Mouse (Mus musculus) midbrain, embryonic 10.5 days (tissue): ENCODE measurements around the gene Vps51. TPM values are rescaled to one million over a fixed set of nuclear protein-coding genes. Genes with fewer than 3 reads are reported as not detected.

ENCODE experiments used
- DNase-seq: peaks from one replicate; pipeline ENCODE4 v3.0.0-alpha.2; 2017; ENCODE audit warnings: low spot score
- H3K27ac ChIP-seq: fragments of 300-500 bp; sonication (generic); replicated peaks from 2 replicates; pipeline ENCODE4 v1.5.1; 2016; ENCODE audit warnings: mild to moderate bottlenecking
- H3K27me3 ChIP-seq: fragments of 300-500 bp; sonication (generic); 2 replicates; pipeline ENCODE4 v1.6.1; 2016; ENCODE audit warnings: low read depth, mild to moderate bottlenecking; ENCODE audit not compliant: poor library complexity, severe bottlenecking
- H3K36me3 ChIP-seq: fragments of 300-500 bp; sonication (generic); 2 replicates; pipeline ENCODE4 v1.6.1; 2016; ENCODE audit warnings: mild to moderate bottlenecking, moderate library complexity
- H3K4me1 ChIP-seq: fragments of 300-500 bp; sonication (generic); 2 replicates; pipeline ENCODE4 v1.6.1; 2016
- H3K4me3 ChIP-seq: fragments of 300-500 bp; sonication (generic); 2 replicates; pipeline ENCODE4 v1.5.1; 2016; ENCODE audit warnings: mild to moderate bottlenecking, moderate library complexity
- H3K9me3 ChIP-seq: fragments of 300-500 bp; sonication (generic); replicated peaks from 2 replicates; pipeline ENCODE4 v1.6.1; 2016; ENCODE audit warnings: mild to moderate bottlenecking
- WGBS: fragments of 180-500 bp; shearing (Covaris S2); methylation state at CpG from one replicate; pipeline ENCODE4 v1.1.7; 2016; 5-methylcytosine and 5-hydroxymethylcytosine counted together
- polyA plus RNA-seq: library from polyadenylated mRNA; unstranded; fragments of >200 nt; fragmentation: Nextera tagmentation; extraction: Ambion mirVana; gene quantifications from 2 replicates; pipeline ENCODE4 v1.2.1, GENCODE M21; 2016

Gene Vps51
- polyA plus RNA-seq, 1 experiment from 2014 or later: 68.0 TPM

DNA sequence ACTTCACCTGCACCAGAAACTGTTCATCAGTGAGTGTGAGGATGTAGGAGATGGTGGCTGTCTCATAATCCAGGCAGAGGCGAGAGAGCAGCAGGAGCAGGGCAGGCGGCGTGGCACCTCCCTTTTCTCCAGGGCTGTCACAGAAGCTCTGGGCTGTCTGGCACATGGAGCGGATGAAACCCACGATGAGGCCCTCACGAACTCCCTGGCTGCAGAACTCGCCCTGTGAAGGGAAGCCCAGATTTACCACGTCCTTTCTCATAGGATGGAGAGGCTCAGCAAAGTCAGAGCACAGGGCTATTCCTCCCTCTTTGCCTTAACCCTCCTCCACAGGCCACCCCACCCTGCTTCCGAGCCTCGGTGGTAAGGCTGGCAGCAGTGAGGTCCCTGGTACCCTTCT lies 7.2 kb downstream of the Vps51 start:
- H3K36me3 ChIP-seq: peaks cover 56% of the 10 kb centered on the region
- H3K9me3 ChIP-seq: no peaks in the 10 kb centered on the region
- no peak overlapping the region for H3K27ac ChIP-seq
- DNase-seq: no peak
- H3K4me3 ChIP-seq: no peak overlapping the region
- peaks cover 28% of the 10 kb centered on the region for H3K4me1 ChIP-seq
- WGBS: 93% methylated on average over 10 of the region's 10 CpGs
- H3K27me3 ChIP-seq: no peaks in the 10 kb centered on the region

DNA sequence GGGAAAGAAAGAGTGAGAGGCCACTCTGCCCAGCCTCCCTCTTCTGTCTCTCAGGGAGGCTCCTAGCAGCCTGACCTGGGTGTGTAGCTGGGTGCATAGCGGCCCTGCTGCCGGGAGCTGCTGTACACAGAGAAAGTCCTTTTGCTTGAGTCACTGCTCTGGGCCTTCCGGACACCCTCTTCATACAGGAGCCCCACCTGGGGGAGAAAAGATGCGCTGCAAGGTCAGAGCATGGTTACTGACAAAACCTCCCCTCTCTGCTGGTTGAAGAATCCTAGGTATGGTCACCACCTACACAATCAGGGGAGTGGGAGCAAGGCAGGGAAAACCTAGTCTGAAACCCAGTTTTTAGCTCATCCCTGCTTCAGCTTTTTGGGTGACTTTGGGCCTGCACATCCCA lies 8.1 kb downstream of the Vps51 start:
- H3K27ac ChIP-seq: no peak overlapping the region
- no peaks in the 10 kb centered on the region for H3K27me3 ChIP-seq
- no peak overlapping the region; the same call in 1 of the 2 replicates for H3K4me3 ChIP-seq
- H3K36me3 ChIP-seq: peaks cover 48% of the 10 kb centered on the region
- H3K4me1 ChIP-seq: peaks cover 26% of the 10 kb centered on the region
- 83% methylated on average over 4 of the region's 4 CpGs for WGBS
- DNase-seq: no peak
- no peaks in the 10 kb centered on the region for H3K9me3 ChIP-seq

DNA sequence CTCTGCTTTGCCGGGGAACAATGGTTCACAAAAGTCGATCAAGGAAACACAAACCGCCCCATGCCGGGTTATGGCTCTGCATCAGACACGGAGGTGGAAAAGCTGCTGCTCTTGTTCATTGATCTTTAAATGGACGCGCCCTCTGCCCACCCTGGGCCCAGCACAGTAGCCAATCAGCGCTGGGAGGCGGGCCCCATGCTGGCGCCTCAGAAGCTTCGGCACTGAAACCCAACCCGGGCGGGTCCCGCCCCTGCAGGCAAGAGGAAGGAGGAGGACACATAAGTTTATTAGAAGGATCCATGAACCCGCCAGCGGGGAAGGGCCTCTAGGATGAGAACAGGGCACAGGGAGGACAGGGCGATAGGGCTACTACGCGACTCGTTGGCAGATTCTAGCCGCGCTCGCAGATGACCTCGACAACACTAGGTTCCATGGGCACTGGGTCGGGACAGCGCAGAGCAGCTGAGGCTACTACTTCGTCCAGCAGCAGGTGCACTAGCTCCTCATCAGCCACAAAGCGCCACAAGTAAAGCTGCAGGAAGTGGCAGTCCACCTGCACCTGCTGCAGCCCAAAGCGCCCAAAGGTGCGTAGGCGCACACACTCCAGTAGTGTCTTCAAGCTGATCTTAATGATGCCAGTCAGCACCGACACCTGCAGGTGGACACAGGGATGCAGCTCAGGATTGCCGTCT lies 9.2 kb downstream of the Vps51 start, which contains the start of gene Tm7sf2:
Gene Tm7sf2 (minus strand): TSS at position 650 of the 692 bp plus-strand sequence.
- H3K9me3 ChIP-seq: no peaks in the 10 kb centered on the region
- peaks cover 33% of the 10 kb centered on the region for H3K4me1 ChIP-seq
- H3K27ac ChIP-seq: peak within 1 kb of the TSS; percentile 88
- H3K27me3 ChIP-seq: no peaks in the 10 kb centered on the region
- 8% methylated on average over 33 of the region's 33 CpGs for WGBS
- DNase-seq: peak; percentile 91
- peak within 1 kb of the TSS; percentile 73 for H3K4me3 ChIP-seq
- peaks cover 45% of the 10 kb centered on the region for H3K36me3 ChIP-seq

DNA sequence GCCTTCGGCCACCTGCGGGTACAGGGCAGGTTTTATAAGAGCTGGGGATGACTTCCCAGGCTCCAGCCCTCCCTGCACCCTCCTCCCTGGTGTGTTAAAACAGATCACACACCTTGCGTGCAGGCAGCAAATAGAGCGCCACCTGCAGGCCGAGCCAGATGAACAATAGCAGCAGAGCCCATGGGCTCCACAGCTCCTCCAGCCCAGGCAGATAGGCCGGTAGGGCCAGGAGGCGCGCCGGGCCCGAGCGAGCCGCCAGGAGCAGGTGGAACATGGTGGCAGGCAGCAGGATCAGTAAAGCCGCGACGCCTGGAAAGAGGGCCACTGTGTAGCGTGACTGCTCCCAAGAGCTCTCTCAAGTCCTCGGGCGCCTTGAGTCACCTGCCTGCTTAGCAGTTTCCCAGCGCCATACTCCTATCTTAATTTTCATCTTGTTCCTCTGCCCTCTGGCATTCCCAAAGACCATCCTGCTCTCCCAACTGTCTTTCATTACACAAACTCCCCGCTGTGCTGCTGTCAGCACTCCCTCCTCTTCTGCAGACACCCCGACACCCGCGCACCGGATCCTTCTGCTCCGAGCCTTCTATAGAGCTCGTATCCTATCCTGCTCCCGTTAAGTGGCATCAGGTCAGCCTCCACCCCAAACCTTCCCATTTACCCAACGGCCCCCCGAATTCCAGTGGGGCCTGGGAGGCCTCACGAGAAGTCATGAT lies 9.9 kb downstream of the Vps51 start:
- Histone ChIP-seq H3K4me3 (peak overlapping the region; percentile 73), H3K36me3 (peaks cover 45% of the 10 kb centered on the region), H3K27me3 (no peaks in the 10 kb centered on the region), H3K27ac (peak overlapping the region; percentile 88), H3K9me3 (no peaks in the 10 kb centered on the region), H3K4me1 (peaks cover 40% of the 10 kb centered on the region)
- 2% methylated on average over 30 of the region's 30 CpGs for WGBS
- DNase-seq: peak; percentile 88

DNA sequence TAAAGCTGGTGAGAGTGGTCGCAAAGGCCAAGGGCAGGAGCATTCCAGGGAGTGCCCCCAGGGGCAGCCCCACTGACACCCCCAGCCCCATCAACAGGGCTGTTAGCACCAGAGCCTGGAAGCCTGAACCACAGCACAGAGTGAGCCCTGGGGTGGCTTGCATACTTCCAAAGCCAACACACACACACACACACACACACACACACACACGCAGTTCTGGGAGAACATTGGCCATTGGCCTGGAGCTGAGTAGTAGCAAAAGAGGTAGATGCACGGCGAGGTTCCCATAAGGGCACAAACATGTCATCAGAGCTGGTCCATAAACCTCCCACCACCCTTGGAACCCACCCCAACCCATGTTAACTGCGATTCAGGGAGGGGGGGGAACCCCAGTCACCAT lies 10.5 kb downstream of the Vps51 start:
- Histone ChIP-seq H3K27ac (peak overlapping the region; percentile 88), H3K4me3 (peak overlapping the region; percentile 73), H3K9me3 (no peaks in the 10 kb centered on the region), H3K27me3 (no peaks in the 10 kb centered on the region), H3K4me1 (peaks cover 46% of the 10 kb centered on the region), H3K36me3 (peaks cover 44% of the 10 kb centered on the region)
- 41% methylated on average over 5 of the region's 5 CpGs for WGBS
- DNase-seq: no peak

DNA sequence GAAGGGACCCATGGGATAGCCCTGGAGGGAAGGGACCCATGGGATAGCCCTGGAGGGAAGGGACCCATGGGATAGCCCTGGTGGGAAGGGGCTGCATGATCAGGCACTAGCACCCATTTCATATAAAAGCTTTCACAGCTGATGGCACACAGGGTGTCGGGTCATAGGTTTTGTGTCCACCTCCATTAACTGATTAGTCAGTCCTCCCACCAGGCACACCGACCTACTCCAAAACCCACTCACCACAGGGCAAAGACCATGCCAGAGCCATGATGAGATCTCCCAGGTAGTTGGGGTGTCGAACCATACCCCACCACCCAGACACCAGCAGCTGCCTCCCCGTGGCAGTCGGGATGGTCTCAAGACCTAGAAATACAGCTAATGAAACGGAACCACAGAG lies 13.9 kb downstream of the Vps51 start:
- H3K27me3 ChIP-seq: no peaks in the 10 kb centered on the region
- peaks cover 33% of the 10 kb centered on the region for H3K36me3 ChIP-seq
- H3K4me1 ChIP-seq: peaks cover 60% of the 10 kb centered on the region
- H3K9me3 ChIP-seq: no peaks in the 10 kb centered on the region
- peak overlapping the region; percentile 83; the same call in 1 of the 2 replicates for H3K4me3 ChIP-seq
- 93% methylated on average over 6 of the region's 6 CpGs for WGBS
- no peak overlapping the region for H3K27ac ChIP-seq
- no peak for DNase-seq

DNA sequence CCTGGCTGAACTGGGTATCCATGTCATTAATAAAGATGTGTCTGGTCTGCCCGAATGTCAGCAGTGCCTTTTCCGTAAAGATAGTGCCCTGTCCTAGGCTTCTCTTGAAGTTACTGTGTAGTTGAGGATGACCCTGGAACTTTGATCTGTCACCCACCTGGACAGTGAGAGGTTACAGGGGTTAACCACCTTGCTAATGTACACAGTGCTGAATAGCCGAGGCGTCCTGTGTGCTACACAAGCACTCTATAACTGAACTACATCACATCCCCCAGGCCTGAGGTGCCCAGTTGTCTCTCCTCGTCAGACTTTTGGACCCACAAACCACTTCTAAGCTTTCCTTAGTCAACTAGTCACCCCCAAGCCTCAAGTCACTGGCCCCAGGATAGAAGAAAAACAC lies 14.6 kb downstream of the Vps51 start:
- Histone ChIP-seq H3K4me3 (peak overlapping the region; percentile 83), H3K9me3 (no peaks in the 10 kb centered on the region), H3K27me3 (no peaks in the 10 kb centered on the region), H3K4me1 (peaks cover 53% of the 10 kb centered on the region), H3K36me3 (peaks cover 33% of the 10 kb centered on the region), H3K27ac (peak overlapping the region; percentile 92)
- 80% methylated on average over 5 of the region's 5 CpGs for WGBS
- DNase-seq: no peak

DNA sequence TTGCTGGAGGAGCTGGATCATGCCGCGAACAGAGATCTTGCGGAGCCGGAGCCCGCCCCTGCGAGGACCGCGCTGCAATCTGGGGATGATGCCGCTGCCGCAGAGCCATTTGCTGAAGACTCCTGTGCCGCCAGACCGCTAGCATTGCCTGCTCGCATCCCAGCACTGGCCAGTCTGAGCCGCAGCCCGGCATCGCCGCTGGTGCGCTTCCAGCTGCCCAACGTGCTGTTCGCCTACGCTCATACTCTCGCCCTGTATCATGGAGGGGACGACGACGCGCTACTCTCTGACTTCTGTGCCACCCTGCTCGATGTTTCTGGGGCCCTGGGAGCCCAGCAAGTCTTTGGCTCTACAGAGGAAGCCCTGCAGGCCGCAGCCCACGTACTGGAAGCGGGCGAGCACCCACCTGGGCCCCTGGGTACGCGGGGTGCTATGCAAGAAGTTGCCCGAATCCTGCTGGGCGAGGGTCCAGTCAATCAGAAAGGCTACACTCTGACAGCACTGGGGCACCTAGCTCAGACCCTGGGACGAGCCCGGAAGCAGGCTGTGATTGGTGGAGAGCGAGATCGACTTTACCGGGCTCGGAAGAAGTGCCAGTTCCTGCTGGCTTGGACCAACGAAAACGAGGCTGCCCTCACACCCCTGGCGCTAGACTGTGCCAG lies 15.3 kb downstream of the Vps51 start:
- no peaks in the 10 kb centered on the region for H3K27me3 ChIP-seq
- no peaks in the 10 kb centered on the region for H3K9me3 ChIP-seq
- 3% methylated on average over 44 of the region's 44 CpGs for WGBS
- H3K4me1 ChIP-seq: peaks cover 49% of the 10 kb centered on the region
- peak overlapping the region; percentile 92 for H3K27ac ChIP-seq
- peak; percentile 47 for DNase-seq
- peak overlapping the region; percentile 83 for H3K4me3 ChIP-seq
- H3K36me3 ChIP-seq: peaks cover 33% of the 10 kb centered on the region

DNA sequence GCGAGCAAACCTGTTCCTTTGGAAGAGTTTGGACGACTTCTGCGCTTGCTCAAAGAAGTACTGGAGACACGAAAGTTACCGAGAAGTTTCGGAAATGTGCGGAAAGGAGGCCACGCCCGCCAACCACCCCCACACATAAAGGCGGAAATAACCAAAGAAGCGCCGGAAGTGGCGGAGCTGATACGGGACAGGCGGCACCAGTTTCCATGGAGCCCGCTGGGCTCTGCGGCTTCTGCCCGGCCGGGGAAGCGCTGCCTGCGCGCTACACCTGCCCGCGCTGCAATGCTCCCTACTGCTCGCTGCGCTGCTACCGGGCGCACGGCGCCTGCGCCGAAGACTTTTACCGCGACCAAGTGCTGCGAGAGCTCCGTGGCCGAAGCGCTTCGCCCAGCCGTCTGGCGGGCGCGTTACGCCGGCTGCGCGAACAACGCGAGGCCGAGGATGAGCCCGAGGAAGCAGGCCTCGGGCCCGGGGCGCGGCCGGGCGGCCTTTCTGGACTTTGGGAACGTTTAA lies 16.0 kb downstream of the Vps51 start, which contains the start of gene Znhit2:
Gene Znhit2 (plus strand): TSS at position 172 of the 513 bp plus-strand sequence.
- Histone ChIP-seq H3K36me3 (peaks cover 35% of the 10 kb centered on the region), H3K27me3 (no peaks in the 10 kb centered on the region), H3K4me3 (peak within 1 kb of the TSS; percentile 83), H3K9me3 (no peaks in the 10 kb centered on the region), H3K4me1 (peaks cover 49% of the 10 kb centered on the region), H3K27ac (peak within 1 kb of the TSS; percentile 92)
- peak; percentile 91 for DNase-seq
- under 1% methylated on average over 58 of the region's 58 CpGs for WGBS

DNA sequence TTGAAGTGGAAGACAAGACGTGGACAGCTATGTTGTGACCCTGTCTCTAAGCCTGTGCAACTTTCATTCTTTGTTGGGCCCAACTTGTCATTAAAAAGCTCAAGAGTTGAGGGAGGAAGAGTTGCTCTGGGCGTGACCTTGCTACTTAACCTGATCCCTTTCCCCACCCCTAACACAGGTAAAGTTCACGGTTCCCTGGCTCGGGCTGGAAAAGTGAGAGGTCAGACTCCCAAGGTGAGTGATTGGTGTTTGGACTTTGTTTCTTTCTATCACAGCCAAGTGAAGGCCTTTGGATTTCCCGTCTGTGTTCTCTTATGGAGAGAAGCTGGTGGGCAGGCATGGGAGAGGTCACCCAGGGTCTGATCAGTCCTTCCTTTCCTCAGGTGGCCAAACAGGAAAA lies 18.1 kb downstream of the Vps51 start:
- Histone ChIP-seq H3K9me3 (no peaks in the 10 kb centered on the region), H3K4me1 (peaks cover 49% of the 10 kb centered on the region), H3K4me3 (peak overlapping the region; percentile 92), H3K27ac (no peak overlapping the region), H3K27me3 (no peaks in the 10 kb centered on the region), H3K36me3 (peaks cover 54% of the 10 kb centered on the region)
- 88% methylated on average over 5 of the region's 5 CpGs for WGBS
- no peak for DNase-seq

DNA sequence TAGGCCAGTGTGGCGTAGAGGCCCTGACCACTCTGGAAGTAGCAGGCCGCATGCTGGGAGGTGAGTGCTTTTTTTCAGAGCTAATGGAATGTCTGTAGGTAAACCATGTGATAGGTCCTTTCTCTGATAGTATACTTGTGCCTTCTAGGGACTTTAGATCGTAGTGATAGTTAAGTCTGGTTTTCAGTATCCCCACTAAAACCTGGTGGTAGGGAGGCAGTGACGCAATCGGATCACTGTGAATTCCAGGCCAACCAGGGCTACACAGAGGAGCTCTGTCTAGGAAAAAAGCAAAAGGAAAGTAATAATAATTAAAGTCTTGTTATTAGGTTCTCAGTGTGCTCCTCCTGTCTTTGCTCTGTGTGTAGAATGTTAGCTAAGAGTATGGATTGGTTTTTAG lies 18.5 kb downstream of the Vps51 start:
- no peaks in the 10 kb centered on the region for H3K27me3 ChIP-seq
- H3K27ac ChIP-seq: peak overlapping the region; percentile 96
- 40% methylated on average over 5 of the region's 5 CpGs for WGBS
- peak overlapping the region; percentile 92 for H3K4me3 ChIP-seq
- H3K4me1 ChIP-seq: peaks cover 49% of the 10 kb centered on the region
- H3K36me3 ChIP-seq: peaks cover 58% of the 10 kb centered on the region
- H3K9me3 ChIP-seq: no peaks in the 10 kb centered on the region
- no peak for DNase-seq

DNA sequence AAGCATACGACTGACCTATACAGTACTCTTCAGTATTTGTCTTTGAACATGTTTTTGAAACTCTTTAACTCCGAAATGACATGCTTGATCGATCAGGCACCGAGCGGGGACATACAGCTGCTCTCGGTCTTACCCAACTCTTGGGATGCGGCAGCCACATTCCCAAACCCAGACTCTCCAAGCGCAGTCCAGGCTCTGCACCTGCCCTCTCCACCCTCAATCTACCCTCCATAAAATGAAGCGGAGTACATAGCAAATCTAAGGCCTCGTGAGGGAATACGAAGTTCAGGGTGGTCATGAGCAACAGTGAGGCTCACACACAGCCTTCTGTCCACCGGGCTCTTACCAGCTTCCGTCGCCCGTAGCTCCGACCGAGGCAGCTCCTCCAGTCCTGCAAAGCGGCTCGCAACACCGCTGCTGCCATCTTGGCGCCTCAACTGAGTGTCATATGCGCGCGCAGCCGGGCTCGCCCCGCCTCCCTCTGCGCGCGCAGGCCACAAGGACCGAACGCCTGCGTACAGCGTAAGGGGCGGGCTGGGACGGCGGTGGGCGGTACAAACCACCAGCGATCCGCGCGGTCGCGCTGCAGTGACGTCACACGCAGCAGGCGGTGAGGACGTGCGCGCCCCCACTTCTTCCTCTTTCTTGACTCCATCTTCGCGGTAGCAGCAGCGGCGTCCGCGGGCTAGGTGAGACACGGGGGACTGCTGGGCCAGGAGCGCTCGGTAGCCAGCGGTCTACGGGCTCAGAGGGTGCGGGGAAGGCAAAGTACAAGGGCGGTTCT lies 19.5 kb downstream of the Vps51 start, which contains the start of the genes Mrpl49 and Fau:
Gene Mrpl49 (minus strand): TSS at position 473 of the 784 bp plus-strand sequence.
Gene Fau (plus strand): TSS at position 532 of the 784 bp plus-strand sequence.
- H3K27me3 ChIP-seq: no peaks in the 10 kb centered on the region
- peaks cover 58% of the 10 kb centered on the region for H3K36me3 ChIP-seq
- H3K9me3 ChIP-seq: no peaks in the 10 kb centered on the region
- peak; percentile 98 for DNase-seq
- H3K4me3 ChIP-seq: peak within 1 kb of the TSS; percentile 92
- peaks cover 38% of the 10 kb centered on the region for H3K4me1 ChIP-seq
- H3K27ac ChIP-seq: peak within 1 kb of the TSS; percentile 96
- under 1% methylated on average over 63 of the region's 63 CpGs for WGBS
